Mouse (Mus musculus) CD4-positive, CD25-positive, alpha-beta regulatory T cell, adult 2 months (primary cell): Measurements from ENCODE around the gene Rlbp1.

Source experiments
- DNase-seq: peaks from one replicate; pipeline ENCODE4 v3.0.0-alpha.2; 2012; ENCODE audit warnings: low read depth, low spot score

Gene Rlbp1

GRCm38 (mm10) chr7:79386422-79387133, at the start of gene Rlbp1:
TSS of gene Rlbp1 (minus strand) at chr7:79387048.
- DNase-seq = no peak

GRCm38 (mm10) chr7:79428243-79428642, 41.4 kb upstream of the Rlbp1 start:
- DNase-seq = no peak

GRCm38 (mm10) chr7:79425804-79426203, 39.0 kb upstream of the Rlbp1 start:
- no peak for DNase-seq

GRCm38 (mm10) chr7:79422876-79423275, 36.0 kb upstream of the Rlbp1 start:
- DNase-seq = peak; percentile 39

GRCm38 (mm10) chr7:79419950-79420349, 33.1 kb upstream of the Rlbp1 start:
- DNase-seq = peak; percentile 65

GRCm38 (mm10) chr7:79414449-79415375, 27.9 kb upstream of the Rlbp1 start:
- DNase-seq = no peak

GRCm38 (mm10) chr7:79400296-79400695, 13.4 kb upstream of the Rlbp1 start:
- DNase-seq = no peak

- no peak for DNase-seq
Measured at GRCm38 (mm10) chr7:79398971-79399370, 12.1 kb upstream of the Rlbp1 start.

GRCm38 (mm10) chr7:79398426-79398825, 11.6 kb upstream of the Rlbp1 start:
- no peak for DNase-seq

- no peak for DNase-seq
Measured at GRCm38 (mm10) chr7:79397446-79397963, 10.7 kb upstream of the Rlbp1 start.

- no peak for DNase-seq
Measured at GRCm38 (mm10) chr7:79395186-79395585, 8.3 kb upstream of the Rlbp1 start.

- no peak for DNase-seq
Measured at GRCm38 (mm10) chr7:79394666-79395065, 7.8 kb upstream of the Rlbp1 start.

GRCm38 (mm10) chr7:79393924-79394323, 7.1 kb upstream of the Rlbp1 start:
- DNase-seq = no peak

- DNase-seq = peak; percentile 82
Measured at GRCm38 (mm10) chr7:79392860-79393513, 6.1 kb upstream of the Rlbp1 start.

GRCm38 (mm10) chr7:79391883-79392649, 5.2 kb upstream of the Rlbp1 start, which contains the start of gene Fanci:
TSS of gene Fanci (plus strand) at chr7:79391929.
- peak; percentile 96 for DNase-seq

- DNase-seq = no peak
Measured at GRCm38 (mm10) chr7:79391471-79391870, 4.6 kb upstream of the Rlbp1 start.

- no peak for DNase-seq
Measured at GRCm38 (mm10) chr7:79390141-79390708, 3.4 kb upstream of the Rlbp1 start.

- no peak for DNase-seq
Measured at GRCm38 (mm10) chr7:79388671-79389206, 1.9 kb upstream of the Rlbp1 start.

GRCm38 (mm10) chr7:79387991-79388390, 1.1 kb upstream of the Rlbp1 start:
- no peak for DNase-seq

GRCm38 (mm10) chr7:79387140-79387539, 292 bp upstream of the Rlbp1 start:
- no peak for DNase-seq
